Mouse (Mus musculus): ENCODE data around the gene Iyd.
"Not testable (repeated sequence)": the region's sequence is repeated elsewhere in the genome, so short reads cannot be mapped to it uniquely, and the experiment has no call there.

Iyd gene

DNA sequence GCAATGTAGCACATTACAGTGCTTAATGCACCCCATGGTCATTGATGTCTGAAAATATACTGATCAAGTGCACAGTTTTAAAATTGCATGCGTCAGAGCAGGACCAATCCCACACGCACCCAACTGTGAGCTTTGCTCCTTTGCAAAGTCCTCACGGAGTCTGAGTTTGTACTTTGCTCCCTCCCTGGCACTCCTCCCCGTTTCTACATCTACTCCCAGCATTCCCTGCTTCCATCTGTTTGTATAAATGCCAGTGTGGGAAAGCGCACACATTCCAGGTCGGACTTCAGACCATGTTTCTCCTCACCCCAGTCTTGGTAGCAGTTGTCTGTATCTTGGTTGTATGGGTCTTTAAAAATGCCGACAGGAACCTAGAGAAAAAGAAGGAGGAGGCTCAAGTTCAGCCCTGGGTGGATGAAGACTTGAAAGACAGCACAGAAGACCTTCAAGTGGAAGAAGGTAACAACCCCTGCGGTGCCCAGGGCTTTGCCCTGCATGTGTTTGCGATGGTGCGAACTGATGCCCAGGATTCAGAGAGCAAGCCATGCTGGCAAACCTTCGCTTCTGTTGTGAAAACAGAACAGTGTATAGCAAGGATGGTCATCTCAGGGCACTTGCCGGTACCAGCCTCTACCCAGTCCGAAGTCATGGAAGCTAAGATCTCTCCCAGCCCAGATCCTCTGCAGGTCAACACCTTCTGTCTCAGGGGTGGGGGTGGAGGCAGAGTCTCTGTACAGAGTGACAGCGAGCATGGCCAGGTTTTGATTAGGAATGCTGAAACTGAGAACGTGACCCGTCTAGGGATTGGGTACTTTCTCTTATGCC lies at the start of gene Iyd:
Iyd (plus strand) TSS at position 238 of the 825 bp plus-strand sequence.
- DNase-seq (ENCODE audit: low spot score in 2 of 2) = no peak

DNA sequence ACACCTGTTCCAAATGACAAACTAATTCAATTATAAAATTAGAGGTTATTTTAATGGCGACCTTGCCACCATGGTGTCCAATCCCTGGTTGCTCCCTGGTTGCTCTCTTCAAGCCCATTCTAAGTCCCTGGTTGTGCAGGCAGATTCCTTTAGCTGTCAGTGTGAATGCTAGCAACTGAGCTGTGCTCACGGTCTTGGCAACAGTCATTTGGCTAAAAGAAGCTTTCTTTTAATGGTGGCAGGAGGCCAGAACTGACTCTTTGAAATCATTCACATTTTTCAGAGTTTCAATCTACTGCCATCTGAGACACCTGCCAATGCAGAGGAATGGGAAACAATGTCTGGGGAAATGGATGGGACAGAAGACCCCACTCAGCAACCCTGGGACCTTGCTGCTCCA lies 43.2 kb upstream of the Iyd start:
- DNase-seq (ENCODE audit: low spot score in 2 of 2) = peak in 1 of 2 experiments; percentile 42

DNA sequence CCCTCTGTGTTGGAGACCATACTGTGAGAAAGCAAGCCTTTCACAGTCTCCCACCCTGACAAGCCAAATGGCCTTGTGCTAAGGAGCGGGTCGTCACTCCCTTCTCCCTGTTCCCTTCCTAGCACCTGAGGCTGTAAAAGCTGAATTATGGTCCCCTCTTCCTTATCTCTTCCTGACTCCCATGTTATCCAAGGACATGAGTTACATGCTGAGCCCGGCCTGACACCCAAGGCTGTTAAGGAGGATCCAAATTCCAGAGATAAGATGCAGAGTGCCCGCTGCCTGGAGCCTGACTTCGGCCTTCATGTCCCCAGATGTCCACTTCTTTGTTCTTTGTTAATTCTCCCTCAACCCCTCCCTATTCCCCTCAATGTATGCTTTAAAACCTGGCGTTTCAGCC lies 39.2 kb upstream of the Iyd start:
- not testable (repeated sequence) for DNase-seq (ENCODE audit: low spot score in 2 of 2)

DNA sequence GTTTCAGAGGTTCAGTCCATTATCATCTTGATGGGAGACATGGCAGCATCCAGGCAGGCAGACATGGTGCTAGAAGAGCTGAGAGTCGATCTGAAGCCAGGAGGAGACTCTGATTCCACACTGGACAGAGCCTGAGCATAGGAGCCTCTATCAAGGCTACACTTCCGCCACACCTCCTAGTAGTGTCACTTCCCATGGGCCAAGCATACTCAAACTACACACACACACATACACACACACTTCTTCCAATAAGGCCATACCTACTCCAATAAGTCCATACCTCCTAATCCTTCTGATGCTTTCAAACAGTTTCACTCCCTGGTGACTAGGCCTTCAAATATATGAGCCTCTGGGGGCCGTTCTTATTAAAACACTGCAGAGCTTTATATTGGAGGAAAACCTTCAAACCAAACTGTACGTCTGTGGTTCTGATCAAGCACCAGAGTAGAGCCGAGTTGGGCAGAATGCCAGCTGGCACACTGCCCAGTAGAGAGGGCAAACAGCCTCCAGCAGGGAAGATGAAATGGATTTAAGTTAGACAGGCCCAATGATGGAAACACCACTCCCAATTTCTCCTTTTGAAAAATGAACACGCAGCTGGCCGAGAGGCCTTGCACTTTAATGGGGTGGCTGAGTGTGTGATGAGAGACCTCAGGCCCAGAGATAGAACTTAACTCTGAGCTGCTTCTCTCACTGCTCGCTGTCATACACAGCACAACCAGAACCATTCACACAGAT lies 32.4 kb upstream of the Iyd start:
- DNase-seq (ENCODE audit: low spot score in 2 of 2) = peak in 1 of 2 experiments; percentile 50

DNA sequence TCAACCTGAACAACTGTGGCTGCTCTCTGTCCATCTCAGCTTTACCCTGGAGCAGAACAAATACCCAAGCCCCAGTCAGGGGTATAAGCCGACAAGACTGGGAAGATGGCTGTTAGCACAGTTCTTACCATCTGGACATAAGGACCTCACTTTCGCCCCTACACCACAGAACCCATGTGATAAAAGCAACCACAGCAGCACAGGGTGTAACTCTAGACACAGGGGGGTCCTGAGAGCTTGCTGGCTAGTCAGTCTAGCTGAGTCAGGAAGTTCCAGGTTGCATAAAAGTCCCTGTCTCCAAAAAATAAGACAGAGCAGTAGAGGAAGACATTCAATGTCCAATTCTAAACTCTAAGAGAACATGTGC lies 31.8 kb upstream of the Iyd start:
- DNase-seq (ENCODE audit: low spot score in 2 of 2) = no peak

DNA sequence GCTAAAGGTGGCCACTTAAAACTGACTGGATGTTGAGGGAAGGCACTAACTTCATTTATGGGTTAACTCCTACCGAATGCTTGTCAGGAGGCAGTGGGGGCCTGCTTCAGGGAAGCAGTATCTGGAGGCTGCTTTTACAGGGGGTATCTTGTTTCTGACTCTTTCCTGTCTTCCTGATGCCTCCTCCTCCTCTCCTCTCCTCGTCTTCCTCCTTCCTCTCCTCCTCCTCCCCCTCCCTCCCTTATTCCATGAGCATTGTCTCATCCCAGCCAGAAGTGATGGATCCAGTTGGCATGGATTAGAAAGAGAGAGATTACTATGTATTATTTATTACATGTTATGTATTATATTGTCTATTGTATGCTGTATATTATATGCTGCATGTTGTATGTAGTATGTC lies 31.3 kb upstream of the Iyd start:
- no peak for DNase-seq (ENCODE audit: low spot score in 2 of 2)

DNA sequence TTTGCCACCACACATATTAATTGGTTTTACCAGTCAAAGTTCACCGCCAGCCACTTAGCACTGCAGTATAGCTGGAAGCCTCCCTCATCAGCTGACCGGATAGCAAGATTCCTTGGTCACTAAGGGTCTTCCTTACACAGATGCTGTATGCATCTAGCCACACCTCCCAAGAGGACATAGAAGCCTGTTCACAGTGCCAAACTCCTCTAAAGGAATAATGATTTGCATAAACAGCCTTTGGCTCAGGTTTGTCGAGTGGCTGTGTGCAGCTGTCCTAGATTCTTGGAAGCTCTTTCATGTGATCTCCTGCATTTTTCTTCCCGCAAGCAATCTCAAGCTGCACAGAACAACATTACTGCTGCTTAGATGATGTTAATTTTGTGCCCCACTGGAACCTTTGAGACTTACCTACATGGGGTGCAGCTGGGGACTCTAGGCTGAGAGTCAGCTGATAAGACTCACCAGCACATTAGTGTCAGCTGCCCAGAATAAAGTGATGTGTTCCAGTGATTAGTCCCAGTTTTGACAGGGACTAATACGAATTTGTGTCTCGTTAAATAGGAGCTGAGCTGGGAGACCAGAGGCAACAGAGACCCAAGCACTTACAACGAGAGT lies 30.3 kb upstream of the Iyd start:
- no peak for DNase-seq (ENCODE audit: low spot score in 2 of 2)

DNA sequence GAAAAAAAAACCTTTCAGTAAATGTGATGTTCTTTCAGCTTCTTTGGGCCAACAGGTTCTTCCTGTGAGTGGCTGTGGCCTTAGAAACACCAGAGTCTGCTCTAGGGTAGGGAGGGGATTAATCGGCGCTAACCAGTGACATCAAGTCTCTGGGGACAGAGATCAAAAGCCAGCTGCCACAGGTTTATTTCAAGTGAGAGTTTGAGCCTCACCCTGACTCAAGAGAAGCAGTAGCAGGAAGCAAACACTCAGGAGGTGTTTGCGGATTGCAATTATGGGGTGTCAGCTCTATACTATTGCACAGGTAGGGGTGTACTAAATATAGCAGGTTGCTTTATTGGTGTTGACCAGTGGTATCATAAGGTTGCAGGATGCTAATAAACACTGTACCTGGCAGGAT lies 29.6 kb upstream of the Iyd start:
- DNase-seq (ENCODE audit: low spot score in 2 of 2) = no peak

DNA sequence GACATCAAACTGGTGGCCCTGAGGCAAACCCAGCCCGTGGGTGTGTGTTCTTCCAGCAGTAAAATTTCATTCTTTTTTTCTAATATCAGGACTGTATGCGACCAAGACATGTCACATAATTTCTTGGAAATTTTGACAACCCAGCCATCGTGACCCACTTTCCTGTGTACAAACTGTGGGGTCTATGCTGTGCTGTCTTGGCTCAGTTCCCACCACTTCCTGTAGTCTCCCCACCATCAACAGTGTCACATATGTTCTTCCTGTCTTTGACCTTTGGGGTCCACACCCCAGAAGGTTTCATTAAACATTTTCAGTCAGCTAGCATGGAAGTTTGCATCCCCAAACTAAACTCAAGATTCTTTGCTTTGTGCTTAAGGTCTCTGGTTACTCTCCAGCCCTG lies 28.6 kb upstream of the Iyd start:
- DNase-seq (ENCODE audit: low spot score in 2 of 2) = no peak

DNA sequence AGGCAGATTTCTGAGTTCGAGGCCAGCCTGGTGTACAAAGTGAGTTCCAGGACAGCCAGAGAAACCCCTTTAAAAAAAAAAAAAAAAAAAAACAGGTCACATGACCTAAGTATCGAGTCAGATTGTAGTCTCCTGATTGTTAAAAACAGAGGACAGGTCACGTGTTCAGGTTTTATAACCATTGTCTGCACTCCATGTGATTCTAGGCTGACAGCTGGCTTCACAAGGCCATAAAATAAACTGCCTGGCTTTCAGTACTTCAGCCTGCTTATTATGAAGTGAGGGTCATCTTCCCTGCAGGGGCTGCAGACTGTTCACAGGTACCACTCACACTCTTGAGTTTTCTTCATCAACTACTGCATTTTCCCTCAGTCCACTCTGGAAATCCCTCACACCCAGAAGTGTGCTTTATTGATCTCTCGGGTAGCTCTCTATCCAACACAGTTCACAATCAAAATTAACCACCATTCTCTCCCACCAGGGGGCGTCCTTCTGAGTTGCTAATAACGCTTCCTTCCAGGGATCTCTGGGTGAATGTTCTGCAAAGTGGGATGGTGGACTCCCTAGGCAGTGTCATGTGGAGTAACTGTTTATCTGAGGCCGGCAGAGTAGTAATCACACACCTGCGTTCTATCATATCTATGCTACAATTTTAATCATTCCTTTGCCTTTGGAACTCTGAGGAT lies 27.3 kb upstream of the Iyd start:
- DNase-seq (ENCODE audit: low spot score in 2 of 2) = no peak

DNA sequence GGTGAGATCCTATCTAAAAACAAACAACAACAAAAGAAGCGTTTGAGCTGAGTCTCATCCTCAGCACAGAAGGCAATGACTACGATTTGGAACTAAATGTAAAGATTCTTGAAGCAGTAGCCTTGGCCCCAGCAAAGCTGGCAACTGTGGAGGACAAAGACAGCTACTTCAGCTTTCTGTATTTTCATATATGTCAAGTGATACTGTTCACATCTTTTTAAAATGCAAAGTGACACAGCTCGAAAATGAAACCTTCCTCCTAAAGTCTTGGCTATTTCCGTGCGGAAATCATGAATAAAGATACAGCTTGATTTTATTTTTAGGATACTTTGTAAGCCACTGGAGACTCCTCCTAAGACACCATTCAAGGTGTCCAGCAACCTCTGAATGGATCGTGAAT lies 26.1 kb upstream of the Iyd start:
- DNase-seq (ENCODE audit: low spot score in 2 of 2) = peak in 1 of 2 experiments; percentile 33

DNA sequence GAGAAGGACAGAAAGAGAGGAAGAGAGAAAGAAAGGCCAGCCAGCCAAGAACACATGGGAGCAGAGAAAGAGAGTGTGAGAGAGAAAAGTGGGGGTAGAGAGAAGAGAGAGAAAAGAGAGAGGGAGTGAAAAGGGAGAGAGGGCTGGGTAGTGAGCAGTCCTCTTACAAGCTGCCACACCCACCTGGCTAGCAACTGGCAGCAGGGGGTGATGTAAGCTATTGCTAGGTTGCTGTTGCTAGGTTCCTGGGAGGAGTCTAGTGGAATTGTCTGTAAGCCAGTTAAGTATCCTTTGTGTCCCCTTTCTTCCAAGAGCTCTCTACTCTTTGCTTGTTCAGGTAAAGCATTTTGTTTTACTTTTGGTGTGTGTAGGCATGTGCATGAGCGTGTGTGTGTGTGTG lies 25.4 kb upstream of the Iyd start:
- DNase-seq (ENCODE audit: low spot score in 2 of 2) = no peak

DNA sequence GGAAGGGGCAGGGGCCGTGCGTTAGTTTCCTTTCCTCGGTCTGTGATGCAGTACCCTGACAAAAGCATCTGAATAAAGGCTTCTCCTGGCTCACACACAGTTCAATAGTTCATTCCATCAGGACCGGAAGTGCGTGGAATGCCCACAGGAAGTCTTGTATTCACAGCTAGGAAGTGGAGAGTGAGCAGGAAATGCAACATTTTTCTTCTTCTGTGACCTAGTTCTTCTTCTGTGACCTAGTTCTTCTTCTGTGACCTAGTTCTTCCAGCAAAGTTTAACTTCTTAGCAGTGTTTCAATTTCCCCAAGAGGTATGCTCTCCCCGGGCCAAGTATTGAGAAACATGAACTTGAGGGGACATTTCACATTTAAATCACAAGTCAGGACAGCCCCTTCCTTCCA lies 23.6 kb upstream of the Iyd start:
- no peak for DNase-seq (ENCODE audit: low spot score in 2 of 2)

DNA sequence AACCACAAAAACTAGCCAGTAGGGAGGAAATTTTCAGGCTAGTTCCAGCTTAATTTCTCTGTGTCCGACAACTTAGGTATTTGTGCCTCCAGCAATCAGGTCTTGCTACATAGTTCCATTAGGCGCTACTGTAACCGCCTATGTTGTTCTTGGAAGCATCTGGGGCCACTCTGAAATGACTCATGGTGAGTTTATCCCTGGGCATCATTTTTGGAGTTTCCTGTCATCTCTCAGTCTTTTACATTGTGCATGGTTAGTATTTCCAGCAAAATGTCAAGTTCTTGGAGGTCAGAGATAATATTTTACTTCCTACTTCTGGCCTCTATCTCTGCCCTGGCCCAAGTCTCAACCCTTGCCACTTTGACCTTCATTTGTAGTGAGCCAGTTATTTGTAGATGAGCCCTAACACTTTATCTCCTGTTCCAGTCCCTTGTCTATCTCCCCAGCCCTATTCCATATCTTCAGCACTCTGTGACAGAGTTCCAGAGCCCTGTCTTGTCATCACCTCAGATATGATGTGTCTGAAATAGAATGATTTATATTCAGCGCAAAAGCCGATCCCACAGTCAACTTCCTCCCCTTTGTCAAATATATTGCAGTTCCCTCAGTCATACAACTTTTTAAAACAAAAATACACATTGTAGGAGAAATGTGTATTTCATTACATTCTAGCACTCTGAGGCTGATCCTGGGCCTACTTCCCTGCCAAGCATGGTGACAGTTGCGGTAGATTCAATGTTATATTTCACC lies 16.8 kb upstream of the Iyd start:
- DNase-seq (ENCODE audit: low spot score in 2 of 2) = peak; percentile 33 to 61

DNA sequence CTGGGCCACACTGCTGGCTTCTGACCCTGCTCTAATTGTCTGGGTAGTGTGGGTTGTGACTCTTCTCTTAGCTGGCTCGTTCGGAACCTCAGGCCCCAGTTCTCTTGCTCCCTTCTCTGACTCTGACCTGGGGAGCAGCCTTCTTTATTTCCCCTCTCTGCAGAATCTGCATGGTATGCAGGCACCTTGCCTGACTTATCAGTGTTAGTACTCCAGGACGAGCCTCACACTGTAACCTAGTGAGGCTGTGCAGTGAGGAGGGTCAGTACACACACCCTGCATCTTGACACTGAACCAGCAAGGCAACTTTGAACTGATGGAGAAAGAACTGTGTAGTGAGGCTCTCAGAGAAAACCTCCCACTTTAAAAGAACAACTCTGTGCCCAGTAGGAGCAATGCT lies 15.5 kb upstream of the Iyd start:
- no peak for DNase-seq (ENCODE audit: low spot score in 2 of 2)

DNA sequence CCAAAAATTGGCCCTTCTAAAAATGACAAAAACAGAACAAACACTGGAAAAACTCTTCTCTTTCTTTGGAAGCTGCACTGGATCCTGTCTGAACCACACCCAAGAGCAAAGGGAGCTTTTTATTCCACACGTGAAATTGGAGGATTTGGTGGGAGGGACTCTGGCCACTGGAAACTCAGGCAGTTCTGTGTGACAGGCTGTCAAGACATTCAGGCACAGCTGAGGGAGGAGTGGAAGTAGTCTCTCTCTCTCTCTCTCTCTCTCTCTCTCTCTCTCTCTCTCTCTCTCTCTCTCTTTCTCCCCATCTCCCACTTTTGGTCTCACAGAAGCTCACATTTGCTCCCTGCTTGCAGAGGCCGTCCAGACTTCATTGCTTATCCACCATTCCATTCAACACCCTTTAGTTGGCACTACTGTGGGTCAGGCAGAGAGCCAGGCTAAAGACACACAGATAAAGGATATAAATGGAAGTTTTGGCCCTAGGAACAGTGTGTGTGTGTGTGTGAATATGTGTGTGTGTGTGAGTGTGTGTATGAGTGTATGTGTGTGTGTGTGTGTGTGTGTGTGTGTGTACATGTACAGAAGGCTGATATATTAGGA lies 14.5 kb upstream of the Iyd start:
- DNase-seq (ENCODE audit: low spot score in 2 of 2) = no peak

DNA sequence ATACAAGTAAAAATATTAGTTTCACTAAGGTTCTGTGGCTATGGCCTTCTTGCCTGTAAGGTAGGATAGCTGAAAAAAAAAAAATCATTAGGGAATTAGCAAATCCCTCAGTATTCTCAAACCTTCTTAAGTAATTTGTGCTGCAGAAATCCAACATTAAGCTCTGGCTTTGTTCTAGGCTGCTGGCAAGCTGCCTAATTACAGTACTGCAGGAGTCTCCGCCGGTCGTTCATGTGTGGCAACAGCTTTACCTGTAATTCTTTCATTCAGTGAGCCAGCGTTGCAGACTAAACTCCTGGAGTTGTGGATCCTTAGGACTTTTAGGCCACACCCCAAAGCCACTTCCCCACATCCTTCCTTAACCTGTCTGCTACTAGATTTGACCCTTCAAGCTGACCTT lies 10.2 kb upstream of the Iyd start:
- no peak for DNase-seq (ENCODE audit: low spot score in 2 of 2)

DNA sequence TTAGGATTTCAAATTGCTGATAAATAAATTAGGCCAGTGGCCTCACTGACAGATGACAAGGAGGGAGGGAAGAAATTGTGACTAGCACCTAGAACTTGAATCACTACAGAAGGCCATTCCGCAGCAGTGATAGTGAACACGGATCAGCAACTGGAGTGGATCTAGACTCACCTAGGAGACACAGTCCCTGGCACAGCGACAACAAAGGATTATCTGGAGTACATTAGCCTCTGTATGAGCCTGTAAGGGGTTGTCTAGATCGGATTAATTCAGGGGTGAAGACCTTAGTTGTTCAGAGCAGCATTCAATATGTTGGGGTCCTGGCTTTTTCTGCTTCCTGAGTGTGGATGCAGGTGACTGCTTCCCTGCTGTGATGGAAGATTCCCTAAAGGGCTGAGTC lies 9.4 kb upstream of the Iyd start:
- DNase-seq (ENCODE audit: low spot score in 2 of 2) = no peak

DNA sequence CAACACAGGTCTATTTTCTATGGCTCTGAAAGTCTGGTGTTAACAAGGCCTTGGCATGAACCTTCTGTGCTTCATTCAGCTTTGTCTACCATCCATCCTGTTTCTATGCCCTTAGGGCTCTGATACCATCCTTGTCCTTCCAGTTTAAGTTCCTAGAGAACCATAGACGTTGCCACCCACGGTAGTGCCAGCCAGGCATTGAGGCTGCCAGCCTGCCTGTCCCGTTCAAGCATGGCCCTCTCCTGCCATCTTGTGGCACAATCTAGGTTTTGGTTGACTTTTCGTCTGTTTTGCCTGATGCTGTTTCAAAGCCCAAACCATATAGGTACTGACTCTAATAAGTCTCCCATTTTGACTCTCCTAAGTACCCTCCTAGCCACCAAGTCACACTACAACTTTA lies 8.7 kb upstream of the Iyd start:
- DNase-seq (ENCODE audit: low spot score in 2 of 2) = peak; percentile 78 to 87

DNA sequence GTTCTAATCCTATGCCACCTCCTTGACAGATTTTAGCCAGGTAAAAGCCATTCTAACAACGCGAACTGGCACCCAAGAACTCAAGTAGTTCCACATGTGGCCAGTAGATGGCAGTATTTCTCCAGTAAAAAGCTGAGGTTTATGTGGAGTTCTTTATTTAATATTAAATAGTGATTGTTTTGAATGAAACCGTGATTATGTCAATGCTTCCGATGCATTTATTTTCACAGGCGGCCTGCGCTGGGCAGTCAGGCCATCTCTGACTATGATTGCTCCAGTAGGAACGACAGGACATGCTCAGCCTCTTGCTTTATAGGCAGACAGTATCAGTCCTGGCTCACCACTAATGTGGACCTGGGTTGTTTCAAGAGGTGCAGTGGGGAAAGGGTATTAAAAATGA lies 5.6 kb upstream of the Iyd start:
- DNase-seq (ENCODE audit: low spot score in 2 of 2) = peak in 1 of 2 experiments; percentile 53

DNA sequence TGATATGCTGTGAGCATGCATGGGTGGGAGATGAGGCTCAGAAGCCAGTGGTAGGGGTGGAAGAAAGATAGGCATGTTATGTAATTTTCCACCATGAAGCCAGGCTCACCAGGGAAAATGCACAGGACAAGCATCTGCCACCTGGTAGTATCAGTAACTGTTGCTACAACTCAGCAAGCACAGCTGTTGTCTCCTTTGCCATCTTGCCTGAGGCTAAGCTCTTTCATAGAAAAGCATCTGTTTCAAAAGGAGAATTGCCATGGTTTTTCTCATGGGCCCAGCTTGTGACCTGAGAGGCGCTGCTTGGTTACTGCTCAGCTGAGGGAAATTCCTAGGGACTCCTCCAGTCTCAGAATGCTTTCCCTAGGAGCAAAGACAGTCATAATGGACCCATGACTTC lies 3.7 kb upstream of the Iyd start:
- no peak for DNase-seq (ENCODE audit: low spot score in 2 of 2)

All from frontal cortex, postnatal 36 days (tissue).